Mouse (Mus musculus) kidney, postnatal 14 days (tissue): ENCODE measurements around the gene Rasgrp2.

Source experiments
- DNase-seq: peaks from one replicate; pipeline ENCODE4 v3.0.0; 2022; ENCODE audit warnings: mixed read lengths

Rasgrp2 gene

DNA sequence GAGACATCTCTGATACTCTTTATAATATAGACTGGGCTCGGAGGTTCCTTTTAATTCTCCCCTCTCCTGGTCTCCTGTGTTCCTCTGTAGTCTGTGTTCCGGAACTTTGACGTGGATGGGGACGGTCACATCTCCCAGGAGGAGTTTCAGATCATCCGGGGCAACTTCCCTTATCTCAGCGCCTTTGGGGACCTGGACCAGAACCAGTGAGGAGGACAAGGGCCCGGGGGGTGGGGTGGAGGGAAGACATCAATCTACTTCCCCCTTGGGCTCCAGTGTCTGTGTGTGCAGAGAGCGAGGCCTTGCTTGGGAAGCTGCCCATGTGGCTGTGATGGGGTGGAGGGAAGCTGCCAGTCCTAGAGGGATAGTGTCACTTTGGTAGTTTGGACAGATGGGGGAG lies 9.6 kb downstream of the Rasgrp2 start:
- no peak for DNase-seq

- no peak for DNase-seq
Measured at GRCm38 (mm10) chr19:6409176-6409575, 10.0 kb downstream of the Rasgrp2 start.

GRCm38 (mm10) chr19:6409936-6410335 lies 10.8 kb downstream of the Rasgrp2 start:
- no peak for DNase-seq

DNA sequence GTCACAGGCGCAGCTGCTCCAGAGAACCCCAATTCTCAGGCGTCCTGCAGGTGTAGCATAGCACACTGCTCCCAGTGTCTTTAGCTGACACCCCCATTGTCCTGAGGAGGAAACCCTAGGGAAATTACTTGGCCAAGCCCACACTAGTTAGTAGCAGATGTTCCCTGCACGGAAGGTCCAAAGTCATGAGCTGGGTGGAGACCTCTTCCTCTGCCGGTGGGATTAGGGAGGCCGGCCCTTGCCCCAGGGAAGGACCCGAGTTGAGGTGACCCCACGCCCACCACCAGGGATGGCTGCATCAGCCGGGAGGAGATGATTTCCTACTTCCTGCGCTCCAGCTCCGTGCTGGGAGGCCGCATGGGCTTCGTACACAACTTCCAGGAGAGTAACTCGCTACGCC lies 13.7 kb downstream of the Rasgrp2 start:
- no peak for DNase-seq

GRCm38 (mm10) chr19:6415454-6415853 lies 16.3 kb downstream of the Rasgrp2 start:
- peak; percentile 55 for DNase-seq

GRCm38 (mm10) chr19:6416124-6416770 lies 17.1 kb downstream of the Rasgrp2 start:
- DNase-seq = no peak

DNA sequence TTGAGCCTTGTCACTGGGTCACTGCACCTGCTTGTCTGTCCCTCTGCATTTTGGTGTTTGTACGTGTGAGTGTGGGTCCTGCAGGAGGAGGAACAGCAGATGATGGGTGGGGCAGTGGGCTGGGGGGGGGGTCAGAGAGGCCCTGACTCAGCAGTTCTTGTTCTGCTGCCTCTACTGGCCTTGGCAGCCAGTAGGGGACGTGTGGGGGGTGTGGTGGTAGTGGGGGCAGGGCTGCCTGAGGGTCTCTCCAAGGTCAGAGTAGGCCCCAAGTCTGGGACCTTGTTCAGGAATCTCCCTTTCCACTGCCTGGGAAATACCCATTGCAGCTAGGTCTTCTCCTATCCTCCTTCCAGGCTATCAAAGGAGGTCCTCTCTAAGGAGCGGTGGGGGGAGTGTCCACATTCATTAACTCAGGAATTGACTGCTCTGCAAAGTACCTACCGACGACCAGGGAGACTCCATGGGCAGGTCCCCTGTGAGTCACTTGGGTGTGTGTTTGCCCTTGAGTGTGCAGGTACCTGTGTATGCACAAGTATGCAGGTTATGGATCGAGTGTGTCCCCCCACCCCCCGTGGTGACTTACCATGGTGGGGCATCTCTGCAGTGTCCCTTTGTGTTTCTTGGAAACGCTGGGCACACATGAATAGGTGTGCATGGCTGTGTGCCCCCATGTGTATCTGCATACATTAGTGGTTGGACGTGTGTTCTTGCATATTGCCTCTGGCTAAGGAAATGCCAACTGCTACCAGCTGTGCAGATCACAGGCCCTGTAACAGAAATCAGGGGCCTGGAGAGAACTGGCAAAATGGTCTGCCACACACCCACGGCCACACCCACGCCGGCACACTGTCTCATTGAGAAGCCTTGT lies 18.0 kb downstream of the Rasgrp2 start:
- DNase-seq = no peak

- DNase-seq = peak; percentile 87
Measured at GRCm38 (mm10) chr19:6418233-6418879, 19.2 kb downstream of the Rasgrp2 start, which contains the start of gene Nrxn2. Gene Nrxn2 (plus strand): TSS chr19:6418731.

DNA sequence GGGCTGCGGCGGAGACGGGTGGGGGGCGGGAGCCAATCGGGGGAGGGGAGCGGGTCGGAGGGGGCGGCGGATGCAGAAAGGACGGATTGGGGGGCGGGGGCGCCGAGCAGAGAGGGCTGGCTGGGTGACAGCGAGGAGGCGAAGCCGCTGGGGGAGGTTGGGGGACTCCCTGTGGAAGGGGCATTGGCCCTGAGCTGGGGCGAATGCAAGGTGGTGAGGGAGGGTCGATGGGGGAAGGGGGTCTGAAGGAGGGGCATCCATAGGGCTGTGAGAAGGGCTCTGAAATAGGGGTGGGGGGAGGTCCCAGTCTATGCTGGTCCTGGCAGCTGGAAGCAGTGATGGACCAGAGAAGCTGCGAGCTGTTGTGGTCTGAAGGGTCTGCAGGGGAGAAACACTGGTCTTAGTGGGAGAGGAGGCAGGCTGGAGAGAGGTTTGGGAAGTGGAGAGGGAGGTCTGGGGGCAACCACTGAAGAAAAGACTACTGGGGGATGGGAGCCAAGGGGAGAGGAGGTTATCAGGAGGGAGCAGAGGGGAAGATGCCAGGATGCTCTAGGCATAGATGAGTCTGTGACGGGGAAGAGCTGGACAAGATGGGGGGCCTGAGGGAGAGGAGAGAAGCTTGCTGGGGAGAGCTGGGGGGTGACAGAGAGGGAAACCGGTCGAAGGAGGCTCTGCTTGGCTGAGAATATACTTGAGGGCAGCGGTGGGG lies 20.0 kb downstream of the Rasgrp2 start:
- DNase-seq = no peak

DNA sequence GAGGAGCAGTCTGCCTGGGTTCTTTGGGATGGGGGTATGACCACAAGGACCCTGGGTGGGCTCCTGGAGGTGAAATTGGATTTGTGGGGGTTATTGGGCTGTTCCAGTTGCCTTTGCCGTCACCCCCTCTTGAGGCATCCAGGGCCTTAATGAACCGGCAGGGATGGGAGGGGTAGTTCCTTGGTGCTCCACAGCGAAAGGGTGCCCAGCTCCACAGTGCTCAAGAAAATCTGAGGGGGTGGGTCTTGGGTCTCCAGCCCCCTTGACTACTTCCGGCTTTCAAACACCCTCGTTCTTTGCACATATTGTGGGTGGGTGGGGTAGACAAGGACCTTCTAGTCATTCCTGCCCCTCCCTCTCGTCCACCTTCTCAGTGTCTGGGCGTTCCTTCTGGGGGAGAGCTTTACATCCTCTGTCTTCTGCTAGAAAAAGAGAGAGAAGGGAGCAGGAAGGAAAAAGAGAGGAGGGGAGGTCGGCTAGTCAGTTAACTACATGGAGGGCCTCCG lies 20.7 kb downstream of the Rasgrp2 start:
- DNase-seq = no peak

DNA sequence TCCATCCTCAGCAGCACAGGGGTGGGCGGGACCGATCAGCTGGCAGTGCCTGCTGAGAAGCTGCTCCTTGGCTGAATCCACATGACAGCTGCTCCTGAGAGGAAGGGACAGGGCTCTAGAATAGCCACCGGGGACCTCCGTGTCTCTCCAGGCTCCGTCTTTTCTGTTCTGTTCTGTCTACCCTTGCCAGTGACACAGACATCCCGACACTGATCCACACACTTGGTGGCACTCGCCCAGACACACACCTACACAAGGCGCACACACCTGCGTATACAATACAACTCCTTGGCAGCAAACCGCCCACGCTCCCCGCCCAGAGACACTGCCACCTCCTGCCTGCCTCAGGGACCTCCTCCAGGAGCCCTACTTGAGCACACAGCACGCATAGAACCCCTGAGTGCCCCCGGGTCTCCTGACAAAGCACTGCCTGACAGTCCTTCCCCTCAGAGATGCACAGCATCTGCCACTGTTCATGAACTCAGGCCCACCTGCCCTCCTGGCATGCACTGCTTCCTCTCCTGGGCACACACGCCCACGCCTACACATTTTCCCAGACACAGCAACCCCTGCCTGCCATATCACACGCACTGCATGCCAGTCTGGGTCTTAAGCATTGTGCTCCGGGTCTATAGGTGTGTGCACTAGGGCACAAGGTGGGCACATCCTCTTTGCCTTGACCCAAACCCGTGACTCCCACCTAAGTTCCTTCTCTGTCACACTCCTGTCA lies 21.5 kb downstream of the Rasgrp2 start:
- DNase-seq = no peak

DNA sequence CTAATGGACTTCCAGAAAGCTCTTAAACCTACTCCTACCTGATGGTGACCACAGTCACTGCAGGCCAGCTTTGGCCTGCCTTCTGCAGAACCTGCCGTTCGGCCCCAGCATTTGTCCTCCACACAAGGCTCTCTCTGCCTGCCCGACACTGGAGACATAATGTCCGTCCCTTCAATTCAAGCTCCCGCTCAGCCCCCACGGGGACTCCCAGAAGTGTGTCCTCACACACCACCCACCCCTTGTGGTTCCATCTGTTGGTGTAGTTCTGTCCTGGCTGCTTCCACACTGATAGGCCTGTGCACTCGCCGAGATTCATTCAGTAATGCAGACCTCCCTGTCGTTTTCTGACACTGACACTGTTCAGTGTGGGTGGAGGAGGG lies 22.1 kb downstream of the Rasgrp2 start:
- DNase-seq = no peak

DNA sequence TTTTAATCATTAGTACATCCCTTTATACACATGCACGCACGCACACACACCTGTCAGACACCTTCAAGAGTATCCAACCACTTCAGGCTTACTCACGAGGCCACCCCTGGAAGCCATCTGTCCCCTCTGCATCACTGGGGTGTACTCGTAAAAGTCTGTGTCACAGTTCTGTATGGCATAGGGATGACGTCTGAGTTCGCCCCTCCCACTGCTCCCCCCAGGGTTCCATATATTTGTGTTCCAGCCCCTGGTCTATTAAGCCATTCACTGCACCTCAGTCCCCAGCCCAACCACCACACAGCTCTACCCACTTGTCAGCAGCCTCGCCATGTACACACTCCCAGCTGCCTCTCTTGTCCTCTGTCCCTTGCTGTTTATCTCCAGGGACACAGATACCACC lies 22.9 kb downstream of the Rasgrp2 start:
- no peak for DNase-seq

- no peak for DNase-seq
Measured at GRCm38 (mm10) chr19:6423241-6423640, 24.1 kb downstream of the Rasgrp2 start.

DNA sequence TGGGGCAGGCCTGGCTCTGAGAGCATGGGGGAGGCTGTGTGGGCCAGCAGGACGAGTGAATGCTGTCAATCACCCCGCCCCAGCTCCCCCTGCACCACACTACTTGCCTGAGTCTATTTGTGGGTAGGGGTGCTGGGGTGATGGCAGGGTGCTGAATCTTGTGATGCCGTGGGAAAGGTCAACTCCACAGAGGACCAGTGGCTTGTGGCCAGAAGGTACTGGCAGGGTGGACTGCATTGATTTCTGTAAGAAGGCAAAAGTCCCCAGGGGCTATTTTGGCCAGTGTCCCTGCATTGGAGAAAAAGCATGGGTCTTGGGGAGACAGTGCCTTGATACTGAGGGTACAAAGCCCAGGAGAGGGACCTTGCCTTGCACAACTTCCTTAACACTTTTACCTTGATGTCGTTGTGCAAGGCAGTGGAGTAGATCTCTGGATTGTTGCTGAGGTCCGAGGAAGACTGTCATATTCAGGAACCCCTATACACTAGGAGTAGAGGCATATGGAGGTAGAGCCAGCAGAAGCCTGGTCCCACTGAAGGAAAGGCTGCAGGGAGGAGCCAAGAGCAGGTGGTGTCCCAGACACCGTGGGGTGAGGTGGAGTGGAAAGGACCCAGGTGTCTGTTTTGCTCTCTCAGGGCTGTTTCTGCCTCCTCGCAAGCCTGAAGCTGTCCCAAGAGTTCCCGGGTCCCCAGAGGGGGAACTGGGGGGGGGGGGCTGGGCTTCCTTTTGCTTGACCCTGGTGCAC lies 25.2 kb downstream of the Rasgrp2 start:
- no peak for DNase-seq

- DNase-seq = no peak
Measured at GRCm38 (mm10) chr19:6425595-6425994, 26.5 kb downstream of the Rasgrp2 start.

- DNase-seq = peak; percentile 59
Measured at GRCm38 (mm10) chr19:6426703-6427500, 27.8 kb downstream of the Rasgrp2 start.

DNA sequence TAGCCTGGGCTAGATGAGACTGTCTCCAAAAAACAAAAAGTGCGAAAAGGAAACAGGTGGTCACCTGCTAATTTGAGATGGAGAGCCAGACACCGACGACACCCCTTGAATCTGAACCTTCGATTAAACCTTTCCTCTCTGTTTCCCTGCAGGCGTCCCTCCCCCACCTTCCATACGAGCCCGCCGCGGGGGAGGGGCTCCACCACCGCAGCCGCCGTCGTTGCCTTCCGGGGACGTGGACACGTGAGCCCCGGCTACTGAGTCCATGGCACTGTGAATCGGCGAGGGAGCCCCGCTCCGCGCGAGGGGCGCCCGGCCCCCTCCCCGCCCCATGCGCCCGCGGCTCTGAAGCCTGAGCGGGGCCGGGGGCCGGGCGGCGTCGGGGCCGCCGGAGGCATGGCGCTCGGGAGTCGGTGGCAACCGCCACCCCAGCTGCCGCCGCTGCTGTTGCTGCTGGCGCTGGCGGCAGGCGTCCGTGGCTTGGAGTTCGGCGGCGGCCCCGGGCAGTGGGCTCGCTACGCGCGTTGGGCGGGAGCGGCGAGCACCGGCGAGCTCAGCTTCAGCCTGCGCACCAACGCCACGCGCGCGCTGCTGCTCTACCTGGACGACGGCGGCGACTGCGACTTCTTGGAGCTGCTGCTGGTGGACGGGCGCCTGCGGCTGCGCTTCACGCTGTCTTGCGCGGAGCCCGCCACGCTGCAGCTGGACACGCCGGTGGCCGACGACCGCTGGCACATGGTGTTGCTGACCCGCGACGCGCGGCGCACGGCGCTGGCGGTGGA lies 28.7 kb downstream of the Rasgrp2 start:
- peak; percentile 65 for DNase-seq

DNA sequence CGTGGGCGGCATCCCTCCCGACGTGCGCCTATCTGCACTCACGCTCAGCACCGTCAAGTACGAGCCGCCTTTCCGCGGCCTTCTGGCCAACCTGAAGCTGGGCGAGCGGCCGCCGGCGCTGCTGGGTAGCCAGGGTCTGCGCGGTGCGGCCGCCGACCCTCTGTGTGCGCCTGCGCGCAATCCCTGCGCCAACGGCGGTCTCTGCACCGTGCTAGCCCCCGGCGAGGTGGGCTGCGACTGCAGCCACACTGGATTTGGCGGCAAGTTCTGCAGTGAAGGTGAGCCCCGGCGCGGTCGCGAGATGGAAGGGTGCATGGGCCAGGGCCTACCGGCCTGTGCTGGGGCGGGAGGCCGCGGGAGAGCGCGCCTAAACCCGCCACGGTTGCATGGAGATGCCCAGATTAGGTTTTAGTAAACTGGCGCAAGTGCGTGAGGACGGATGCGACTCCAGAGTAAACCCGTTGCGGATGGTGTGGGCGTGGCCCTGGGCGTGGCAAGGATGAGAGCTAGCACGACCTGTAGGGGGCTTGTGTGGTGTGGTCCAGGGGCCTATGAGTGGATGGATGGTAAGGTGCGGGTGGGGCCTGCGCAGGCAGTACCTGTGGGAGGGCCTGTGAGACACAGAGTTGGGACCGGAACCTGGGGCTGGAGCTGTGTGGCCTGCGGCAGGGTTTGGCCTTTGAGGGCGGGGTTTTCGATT lies 29.5 kb downstream of the Rasgrp2 start:
- no peak for DNase-seq
